Mouse (Mus musculus): ENCODE data around the gene Map2k1.
A peak's percentile ranks its signal among the peaks of the same experiment; 100 is the strongest.

GRCm38 (mm10) chr9:64172816-64173665 lies 80.4 kb downstream of the Map2k1 start, which contains the start of the genes Zwilch and Rpl4:
- TF ChIP-seq TAL1 (IDR thresholded peaks at IDR 0.05; ENCODE audit: low read length) (no peak), GATA1 (IDR thresholded peaks at IDR 0.05; ENCODE audit: low read length) (peak; percentile 60)
